8 mouse cellular contexts compared by ENCODE assay signal in the genomic region with DNA sequence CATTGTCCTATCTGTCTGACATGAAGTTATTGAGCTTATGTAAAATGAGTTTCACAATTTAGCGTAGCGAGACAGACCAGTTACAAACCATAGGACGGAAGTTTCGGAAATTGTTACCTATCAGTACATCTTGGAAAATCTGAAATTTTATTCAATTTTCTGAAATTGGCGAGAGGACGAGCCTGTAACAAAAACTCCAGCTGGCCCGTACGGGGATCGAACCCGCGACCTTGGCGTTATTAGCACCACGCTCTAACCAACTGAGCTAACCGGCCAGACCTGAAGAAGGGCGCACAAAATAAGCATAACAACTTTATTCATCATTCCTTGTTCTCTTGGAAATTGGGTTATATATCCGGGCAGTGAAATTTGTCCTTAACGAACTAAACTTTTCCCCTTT. TPM values are rescaled to one million over a fixed set of nuclear protein-coding genes. Genes with fewer than 3 reads are reported as not detected.
DNase-seq lines count a peak whose midpoint lies in the region; ATAC-seq lines count a peak whose summit lies in the region.

No protein-coding gene starts in this region.

- DNase-seq in Muller cell, postnatal 12 days (ENCODE audit: inconsistent ontology term): peak; percentile 87
- DNase-seq in cerebellum, postnatal 14 days: peak; percentile 95
- peak; percentile 96 to 98 for DNase-seq in frontal cortex, postnatal 36 days (ENCODE audit: low spot score in 2 of 2)
- DNase-seq in hindbrain, embryonic 14.5 days (ENCODE audit: low spot score): peak; percentile 98
- DNase-seq in layer of hippocampus, postnatal 36 days: peak; percentile 90 to 93
- DNase-seq in lung, postnatal 25 days (ENCODE audit: low spot score): peak; percentile 91
- DNase-seq in retina, embryonic 14.5 days (ENCODE audit: low spot score): peak; percentile 96
- peak; percentile 84 to 90 for DNase-seq in urinary bladder, adult 18-20 months (ENCODE audit: low spot score in 2 of 2)

- WGBS in hindbrain, embryonic 14.5 days: under 1% methylated on average over 17 of the region's 17 CpGs

- no peak overlapping the region for H3K27ac ChIP-seq in hindbrain, embryonic 14.5 days

- peak; percentile 88 for ATAC-seq in hindbrain, embryonic 14.5 days (ENCODE audit: low FRiP score)

- peak overlapping the region; percentile 69 for H3K4me2 ChIP-seq in hindbrain, embryonic 14.5 days (replicated peaks)

- peak overlapping the region; percentile 37 for H3K4me3 ChIP-seq in hindbrain, embryonic 14.5 days (replicated peaks; ENCODE audit: low read length)

- no peaks in the 10 kb centered on the region for H3K9me3 ChIP-seq in hindbrain, embryonic 14.5 days (ENCODE audit: control insufficient read depth, low read length)

- H3K36me3 ChIP-seq in hindbrain, embryonic 14.5 days (replicated peaks; ENCODE audit: control insufficient read depth, insufficient read depth): no peaks in the 10 kb centered on the region

- H3K9ac ChIP-seq in hindbrain, embryonic 14.5 days: peak overlapping the region; percentile 50

- H3K27me3 ChIP-seq in hindbrain, embryonic 14.5 days (ENCODE audit: control insufficient read depth, insufficient read depth, low read length): no peaks in the 10 kb centered on the region

- no peaks in the 10 kb centered on the region; the same call in 1 of the 2 replicates for H3K4me1 ChIP-seq in hindbrain, embryonic 14.5 days (replicated peaks; ENCODE audit: control insufficient read depth, insufficient read depth, low read length)

RNA-seq across cellular contexts. Expression of gene Abt1, which starts 14.2 kb away (rescaled TPM):
- polyA plus RNA-seq in hindbrain, embryonic 14.5 days (2014; fragmentation: Nextera tagmentation; extraction: Ambion mirVana): 8.5 and 8.9 TPM in 2 replicates
- 1 to 10 TPM; 7.9 to 8.7 TPM for total RNA-seq in layer of hippocampus, postnatal 36 days (2021)

RNA-seq across cellular contexts. Expression of gene Btn1a1, which starts 27.8 kb away (rescaled TPM):
- 0.05 TPM in 1 of 2 replicates, not detected in the other for polyA plus RNA-seq in hindbrain, embryonic 14.5 days (2014; fragmentation: Nextera tagmentation; extraction: Ambion mirVana)
- total RNA-seq in layer of hippocampus, postnatal 36 days (2021): not detected

RNA-seq across cellular contexts. Expression of gene Btn2a2, which starts 50.7 kb away (rescaled TPM):
- polyA plus RNA-seq in hindbrain, embryonic 14.5 days (2014; fragmentation: Nextera tagmentation; extraction: Ambion mirVana): 0.21 TPM in 1 of 2 replicates, not detected in the other
- total RNA-seq in layer of hippocampus, postnatal 36 days (2021): under 1 TPM; 0.51 to 0.80 TPM
